Mouse (Mus musculus) kidney, postnatal 36 days (tissue): ENCODE results near the gene Vwa3b.
"Not testable (repeated sequence)": the region's sequence is repeated elsewhere in the genome, so short reads cannot be mapped to it uniquely, and the experiment has no call there.

Source experiments
- DNase-seq, 2 experiments: peaks; one replicate each; pipeline ENCODE4 v3.0.0; 2021 to 2022; ENCODE audit warnings: mixed read lengths in 2 of 2

Gene Vwa3b

GRCm38 (mm10) chr1:37025962-37026686 is at the start of gene Vwa3b:
Gene Vwa3b, plus strand, starts transcription at chr1:37026596.
- DNase-seq = peak in 1 of 2 experiments; percentile 36

GRCm38 (mm10) chr1:36976770-36977169 is 49.6 kb upstream of the Vwa3b start:
- DNase-seq = no peak

GRCm38 (mm10) chr1:36982191-36982961 is 44.0 kb upstream of the Vwa3b start:
- DNase-seq = no peak

- DNase-seq = no peak
These were observed 42.6 kb upstream of the Vwa3b start for GRCm38 (mm10) chr1:36983754-36984153.

GRCm38 (mm10) chr1:36984406-36984805 is 42.0 kb upstream of the Vwa3b start:
- no peak for DNase-seq

GRCm38 (mm10) chr1:36985896-36986295 is 40.5 kb upstream of the Vwa3b start:
- DNase-seq = no peak

GRCm38 (mm10) chr1:36986396-36987160 is 39.8 kb upstream of the Vwa3b start:
- DNase-seq = no peak

DNA sequence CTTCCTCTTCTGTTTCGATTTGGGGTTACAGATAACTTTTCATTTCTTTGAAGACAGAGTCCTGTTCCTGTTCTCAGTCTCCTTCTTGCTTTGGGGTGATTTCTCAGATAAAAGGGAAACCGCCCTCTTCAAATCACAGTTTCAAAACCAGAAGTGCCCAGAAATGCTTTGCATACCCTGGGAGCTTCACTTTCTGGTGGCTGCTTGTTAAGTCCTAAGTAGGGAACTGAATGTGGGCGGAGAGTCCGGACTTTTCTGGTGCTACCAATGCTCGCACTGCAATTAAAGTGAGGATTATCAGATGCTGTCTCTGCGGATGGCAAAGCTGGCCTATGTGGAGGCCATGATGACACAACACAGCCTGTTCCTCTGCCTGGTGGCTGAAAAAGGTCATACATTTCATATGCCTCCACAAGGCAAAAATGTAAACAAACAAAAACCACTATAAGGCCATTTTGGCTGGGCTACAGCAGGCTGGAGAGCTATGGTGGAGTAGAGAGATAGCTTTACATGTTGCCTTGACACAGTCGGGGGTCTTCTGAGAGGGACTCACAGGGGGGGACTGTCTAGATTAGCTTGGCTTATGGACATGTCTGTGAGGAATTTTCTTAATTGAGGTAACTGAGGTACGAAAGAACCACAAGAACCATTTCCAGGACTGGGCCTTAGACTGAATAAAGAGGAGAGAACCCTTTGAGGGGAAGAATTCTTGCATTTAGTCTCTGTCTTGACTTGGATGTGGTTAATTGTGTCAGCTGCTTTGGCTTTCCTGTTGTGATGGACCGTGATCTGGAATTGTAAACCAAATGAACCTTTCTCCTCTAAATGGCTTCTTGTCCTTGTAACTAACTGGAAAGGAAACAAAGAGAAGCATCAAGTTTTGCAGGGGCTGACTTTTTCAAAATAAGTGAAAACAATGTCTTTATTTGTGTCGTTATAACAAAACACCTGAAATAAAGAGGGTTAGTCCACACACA is 38.9 kb upstream of the Vwa3b start:
- no peak for DNase-seq

- DNase-seq = no peak
These were observed 38.2 kb upstream of the Vwa3b start for GRCm38 (mm10) chr1:36988161-36988560.

DNA sequence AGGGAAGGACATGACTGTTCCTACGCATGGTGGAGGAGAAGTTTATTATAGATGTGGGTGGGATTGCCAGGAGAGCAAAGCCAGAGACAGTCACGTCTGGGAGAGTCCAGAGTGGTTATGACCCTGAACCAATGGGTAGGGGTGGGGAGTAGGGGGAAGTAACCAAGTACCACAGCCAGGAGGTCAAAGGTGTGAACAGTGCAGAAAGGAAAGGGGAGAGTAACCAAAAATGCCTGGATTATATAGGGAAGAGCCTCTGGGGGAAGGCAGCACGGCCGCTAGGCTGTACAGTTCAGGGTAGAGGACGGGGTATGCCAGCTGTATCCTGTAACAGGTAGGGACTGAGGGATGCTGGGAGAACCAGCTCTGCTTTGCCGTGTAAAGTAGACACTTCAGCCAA is 37.8 kb upstream of the Vwa3b start:
- DNase-seq = no peak

- DNase-seq = peak in 1 of 2 experiments; percentile 32
These were observed 32.1 kb upstream of the Vwa3b start for GRCm38 (mm10) chr1:36994296-36994695.

DNA sequence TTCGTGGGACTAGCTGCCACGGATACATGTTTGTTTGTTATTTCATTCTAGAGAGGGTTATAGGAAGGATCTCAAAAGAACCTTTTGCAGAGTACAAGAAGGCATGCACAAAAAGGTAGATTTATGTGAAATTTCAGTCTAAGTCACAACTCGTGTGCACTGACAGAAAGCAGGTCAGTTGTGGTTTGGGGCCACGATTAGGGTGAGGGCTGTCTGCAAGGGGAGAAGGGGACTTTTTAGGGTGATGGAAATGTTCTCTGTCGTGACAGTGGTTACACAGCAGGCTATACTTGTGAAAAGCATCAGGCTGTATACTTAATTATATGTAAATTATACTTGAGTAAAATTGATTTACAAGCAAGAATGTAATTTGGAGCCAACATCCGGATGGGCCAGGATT is 30.6 kb upstream of the Vwa3b start:
- no peak for DNase-seq

- peak; percentile 58 to 71 for DNase-seq
These were observed 29.7 kb upstream of the Vwa3b start for GRCm38 (mm10) chr1:36996561-36997213.

- no peak for DNase-seq
These were observed 26.1 kb upstream of the Vwa3b start for GRCm38 (mm10) chr1:37000307-37000706.

GRCm38 (mm10) chr1:37001636-37002315 is 24.6 kb upstream of the Vwa3b start:
- no peak for DNase-seq

DNA sequence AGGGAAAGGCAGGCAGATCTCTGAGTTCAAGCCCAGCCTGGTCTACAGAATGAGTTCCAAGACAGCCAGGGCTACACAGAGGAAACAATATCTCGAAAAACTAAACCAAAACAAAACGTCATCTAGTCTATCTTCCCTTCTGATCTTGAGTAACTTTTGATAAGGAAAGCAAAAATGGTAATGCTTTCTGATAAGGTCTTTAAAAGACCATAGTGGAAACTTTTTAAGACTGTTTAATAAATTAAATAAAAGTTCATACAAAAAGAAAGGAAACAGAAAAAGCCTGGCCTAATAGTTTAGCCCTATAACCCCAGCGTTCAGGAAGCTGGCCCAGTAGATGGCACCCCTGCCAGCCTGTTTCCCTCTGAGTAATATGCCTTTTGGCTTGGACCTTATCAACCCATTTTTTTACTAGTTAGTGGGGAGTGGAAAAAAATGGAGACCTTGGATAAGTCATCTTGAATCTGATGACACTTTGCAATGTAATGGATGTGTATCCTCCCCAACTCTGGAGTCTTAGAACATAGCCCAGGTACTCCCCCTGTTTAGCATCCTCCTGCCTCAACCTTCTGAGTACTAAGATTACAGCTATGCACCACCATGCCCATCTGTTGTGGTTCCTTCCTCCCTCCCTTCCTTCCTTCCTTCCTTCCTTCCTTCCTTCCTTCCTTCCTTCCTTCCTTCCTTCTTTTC is 23.9 kb upstream of the Vwa3b start:
- no peak for DNase-seq

- DNase-seq = no peak
These were observed 21.9 kb upstream of the Vwa3b start for GRCm38 (mm10) chr1:37004533-37004932.

GRCm38 (mm10) chr1:37005036-37005435 is 21.4 kb upstream of the Vwa3b start:
- no peak for DNase-seq

- not testable (repeated sequence) for DNase-seq
These were observed 19.9 kb upstream of the Vwa3b start for GRCm38 (mm10) chr1:37006529-37006928.

GRCm38 (mm10) chr1:37009880-37010279 is 16.5 kb upstream of the Vwa3b start:
- DNase-seq = no peak
